Mouse (Mus musculus) embryonic facial prominence, embryonic 13.5 days (tissue): ENCODE measurements around the gene Slc25a45. TPM values are rescaled to one million over a fixed set of nuclear protein-coding genes. Genes with fewer than 3 reads are reported as not detected.

ENCODE experiments used
- ATAC-seq: fragments of 200-750 bp; cut with Nextera tagmentation; 2 replicates; pipeline ENCODE4 v1.8.0; 2017; ENCODE audit warnings: low read depth; ENCODE audit not compliant: insufficient number of reproducible peaks, insufficient read depth, low FRiP score, low TSS enrichment
- H3K27ac ChIP-seq: fragments of 300-500 bp; sonication (generic); 2 replicates; pipeline ENCODE4 v1.5.1; 2015; ENCODE audit warnings: moderate library complexity, mild to moderate bottlenecking, inconsistent platforms
- H3K27me3 ChIP-seq: fragments of 300-500 bp; sonication (generic); 2 replicates; pipeline ENCODE4 v1.6.1; 2015; ENCODE audit warnings: mild to moderate bottlenecking, inconsistent platforms
- H3K36me3 ChIP-seq: fragments of 300-500 bp; sonication (generic); 2 replicates; pipeline ENCODE4 v1.6.1; 2015; ENCODE audit warnings: mild to moderate bottlenecking, inconsistent platforms
- H3K4me1 ChIP-seq: fragments of 300-500 bp; sonication (generic); 2 replicates; pipeline ENCODE4 v1.6.1; 2015; ENCODE audit warnings: inconsistent platforms
- H3K4me2 ChIP-seq: fragments of 300-500 bp; sonication (generic); 2 replicates; pipeline ENCODE4 v1.6.1; 2015; ENCODE audit warnings: moderate library complexity, mild to moderate bottlenecking, inconsistent platforms
- H3K4me3 ChIP-seq: fragments of 300-500 bp; sonication (generic); 2 replicates; pipeline ENCODE4 v1.5.1; 2015; ENCODE audit warnings: mild to moderate bottlenecking, inconsistent platforms
- H3K9ac ChIP-seq: fragments of 300-500 bp; sonication (generic); 2 replicates; pipeline ENCODE4 v1.6.1; 2015; ENCODE audit warnings: mild to moderate bottlenecking, inconsistent platforms
- H3K9me3 ChIP-seq: fragments of 300-500 bp; sonication (generic); 2 replicates; pipeline ENCODE4 v1.6.1; 2016; ENCODE audit warnings: inconsistent platforms
- WGBS: fragments of 180-500 bp; shearing (Covaris S2); methylation state at CpG from one replicate; pipeline ENCODE4 v1.1.7; 2015; ENCODE audit warnings: mixed read lengths; 5-methylcytosine and 5-hydroxymethylcytosine counted together
- polyA plus RNA-seq: library from polyadenylated mRNA; unstranded; fragments of >200 nt; fragmentation: Nextera tagmentation; extraction: Ambion mirVana; gene quantifications from 2 replicates; pipeline ENCODE4 v1.2.1, GENCODE M21; 2015

Slc25a45 gene
- polyA plus RNA-seq, 1 experiment from 2014 or later: 4.5 TPM

DNA sequence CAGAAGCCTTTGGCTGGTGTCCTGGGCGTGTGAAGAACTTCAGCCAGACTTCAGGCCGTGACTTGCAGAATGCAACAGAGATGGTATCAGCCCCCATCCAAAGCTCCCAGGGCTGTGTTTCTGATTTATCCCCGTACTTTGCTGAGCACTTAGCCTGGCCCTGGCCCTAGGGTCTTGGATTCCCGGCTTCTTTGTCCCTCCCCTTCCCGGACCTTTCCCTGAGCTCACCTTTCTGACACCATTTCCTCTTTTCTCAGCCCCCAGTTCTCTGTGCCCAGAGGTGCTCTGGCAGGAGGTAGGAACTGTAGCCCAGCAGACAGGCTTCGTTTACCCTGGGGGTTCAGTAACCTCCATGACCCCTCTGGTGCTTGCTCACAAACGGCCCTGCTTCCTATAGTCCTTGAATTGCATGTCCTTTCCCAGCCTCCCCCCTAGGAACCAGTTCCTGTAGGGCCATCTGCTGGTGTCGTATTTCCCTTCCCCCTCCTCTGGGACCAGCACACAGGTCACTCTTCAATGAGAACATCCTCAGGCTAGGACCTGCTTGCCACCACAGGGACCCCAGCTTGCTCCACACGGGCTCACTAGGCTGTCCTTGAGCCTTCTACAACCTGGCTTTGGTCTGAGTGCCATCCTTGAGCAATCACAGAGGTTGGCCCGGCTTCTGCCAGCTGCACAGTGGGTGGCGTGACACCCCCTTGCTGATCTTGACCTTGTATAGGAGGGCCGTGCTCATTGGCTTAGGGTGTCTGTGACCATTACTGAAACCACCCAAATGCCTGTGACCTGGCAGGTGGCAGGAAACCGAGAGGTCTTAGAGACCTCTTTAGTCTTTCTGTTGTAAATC is 28.6 kb upstream of the Slc25a45 start:
- H3K4me1 ChIP-seq: peaks cover 63% of the 10 kb centered on the region
- peak overlapping the region; percentile 98 for H3K27ac ChIP-seq
- peak overlapping the region; percentile 73 for H3K9ac ChIP-seq
- H3K4me2 ChIP-seq: peak overlapping the region; percentile 63
- no peaks in the 10 kb centered on the region for H3K9me3 ChIP-seq
- 0 out of 2 replicates have a peak overlapping the region, but pooled peaks have one; percentile 7 for H3K4me3 ChIP-seq
- H3K36me3 ChIP-seq: peaks cover 29% of the 10 kb centered on the region
- H3K27me3 ChIP-seq: no peaks in the 10 kb centered on the region
- WGBS: 30% methylated on average over 13 of the region's 13 CpGs
- no peak for ATAC-seq

DNA sequence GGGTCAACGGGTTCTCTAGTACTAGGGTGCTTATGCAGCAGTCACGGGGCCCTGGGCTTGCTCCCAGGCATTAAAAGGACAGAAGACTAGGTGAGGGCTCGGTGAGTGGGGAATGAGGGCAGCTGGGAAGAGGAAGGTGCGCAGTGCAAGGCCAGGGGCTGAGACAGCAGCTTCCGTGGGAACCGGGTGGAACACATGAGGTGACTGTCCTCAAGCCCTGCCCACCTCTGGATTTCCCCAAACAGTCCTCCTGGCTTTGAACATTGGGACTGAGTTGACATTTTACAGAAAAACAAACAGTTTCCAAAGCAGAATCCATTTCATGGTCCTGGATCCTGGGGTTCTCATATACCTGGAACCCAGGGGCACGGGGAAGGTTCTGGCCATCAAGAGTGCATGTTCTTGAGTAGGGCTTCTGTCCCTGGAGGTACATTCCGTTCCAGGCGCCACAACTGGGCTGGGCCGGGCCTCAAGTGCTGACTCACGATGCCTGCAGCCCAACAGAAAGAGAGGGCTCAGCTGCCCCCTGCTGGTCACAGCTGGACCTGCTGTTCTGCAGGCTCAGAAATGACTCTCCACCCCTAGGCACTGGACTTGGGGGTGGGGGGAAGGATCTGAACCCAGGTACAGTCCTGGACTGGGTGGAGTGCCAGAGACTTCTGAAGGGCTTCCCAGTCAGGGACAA is 27.6 kb upstream of the Slc25a45 start:
- Histone ChIP-seq H3K36me3 (peaks cover 36% of the 10 kb centered on the region), H3K4me1 (peaks cover 54% of the 10 kb centered on the region), H3K27ac (peak overlapping the region; percentile 98), H3K9ac (peak overlapping the region; percentile 36), H3K4me3 (peak overlapping the region; percentile 14; the same call in 1 of the 2 replicates), H3K27me3 (no peaks in the 10 kb centered on the region), H3K4me2 (peak overlapping the region; percentile 20), H3K9me3 (no peaks in the 10 kb centered on the region)
- 0 out of 2 replicates have a peak, but pooled peaks have one; percentile 12 for ATAC-seq
- WGBS: 29% methylated on average over 11 of the region's 11 CpGs

DNA sequence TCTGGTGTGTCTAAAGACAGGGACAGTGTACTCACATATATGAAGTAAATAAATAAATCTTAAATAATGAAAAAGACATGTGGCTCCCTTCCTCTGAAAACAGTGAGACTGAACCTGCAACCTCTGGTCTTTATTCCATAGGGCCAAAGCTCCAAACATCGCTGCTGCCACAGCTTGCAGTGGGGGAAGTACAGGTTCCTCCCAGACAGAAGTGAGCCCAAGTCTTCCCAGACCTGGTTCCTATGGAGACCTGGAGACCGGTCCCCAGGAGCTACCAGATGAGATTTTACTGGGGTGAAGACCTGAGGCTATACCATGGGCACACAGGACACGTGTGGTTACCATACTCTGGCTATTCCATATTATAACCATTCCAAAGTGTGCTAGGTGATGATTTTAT is 26.7 kb upstream of the Slc25a45 start:
- Histone ChIP-seq H3K4me2 (no peak overlapping the region), H3K27ac (no peak overlapping the region), H3K4me1 (peaks cover 49% of the 10 kb centered on the region), H3K4me3 (no peak overlapping the region), H3K9me3 (no peaks in the 10 kb centered on the region), H3K36me3 (peaks cover 45% of the 10 kb centered on the region), H3K9ac (no peak overlapping the region), H3K27me3 (no peaks in the 10 kb centered on the region)
- ATAC-seq: no peak
- 78% methylated on average over 3 of the region's 3 CpGs for WGBS

DNA sequence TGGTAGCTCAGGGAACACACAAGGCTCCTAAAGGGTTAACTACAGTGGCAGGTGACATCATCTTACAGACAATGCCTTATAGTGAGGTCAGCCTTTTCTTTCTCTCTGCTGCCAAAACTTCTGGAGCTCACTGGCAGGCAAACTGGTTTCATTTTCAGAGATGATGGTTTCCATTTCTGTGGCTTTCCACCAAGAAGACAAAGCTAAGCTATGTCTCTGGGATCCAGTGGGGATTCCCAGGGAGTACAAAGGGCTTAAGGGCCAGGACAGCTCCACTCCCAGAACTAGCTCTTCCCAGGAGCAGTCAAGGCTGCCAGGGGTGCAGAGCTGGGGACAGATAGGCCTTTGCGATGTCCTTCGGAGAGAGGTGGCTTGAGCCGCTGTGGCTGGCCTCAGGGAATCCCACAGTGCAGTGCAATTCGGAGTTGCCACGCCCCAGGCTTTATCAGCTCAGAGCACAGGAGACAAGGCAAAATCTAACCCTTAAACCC is 26.1 kb upstream of the Slc25a45 start:
- Histone ChIP-seq H3K27me3 (no peaks in the 10 kb centered on the region), H3K27ac (peak overlapping the region; percentile 62), H3K9ac (0 out of 2 replicates have a peak overlapping the region, but pooled peaks have one; percentile 51), H3K4me1 (peaks cover 44% of the 10 kb centered on the region), H3K4me3 (no peak overlapping the region), H3K4me2 (no peak overlapping the region), H3K36me3 (peaks cover 52% of the 10 kb centered on the region), H3K9me3 (no peaks in the 10 kb centered on the region)
- WGBS: 58% methylated on average over 5 of the region's 5 CpGs
- no peak for ATAC-seq

DNA sequence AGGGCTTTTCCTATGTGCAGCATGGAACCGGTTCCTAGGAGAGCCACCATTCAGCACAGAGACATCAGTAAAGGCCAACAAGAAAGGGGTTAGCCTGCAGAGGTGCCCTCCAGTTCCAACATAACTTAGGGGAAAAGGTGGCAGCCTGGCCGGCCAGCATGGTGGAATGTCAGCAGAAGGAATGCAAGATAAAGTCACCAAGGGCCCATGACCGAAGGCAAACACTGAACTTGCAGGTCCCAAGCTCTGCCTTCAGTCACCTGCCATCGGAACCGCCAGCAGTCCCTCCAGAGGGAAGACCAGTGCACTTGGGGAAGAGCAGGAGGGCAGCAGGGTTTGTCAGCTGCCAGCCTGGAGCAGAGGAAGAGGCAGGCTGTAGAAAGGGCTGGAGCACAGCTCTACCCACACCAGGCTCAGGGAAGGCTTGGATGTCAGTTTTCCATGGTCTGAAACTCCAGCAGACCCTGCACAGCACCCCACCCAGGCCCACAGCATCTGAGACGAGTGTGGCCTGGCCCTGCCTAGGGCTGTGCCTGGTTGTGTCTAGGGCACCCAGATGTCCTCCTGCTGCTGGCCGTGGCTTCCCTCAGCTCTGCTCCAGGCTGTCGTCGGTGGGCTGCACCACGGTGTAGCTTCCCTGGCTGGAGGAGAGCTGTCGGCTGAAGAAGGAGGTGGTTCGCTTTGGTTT is 25.4 kb upstream of the Slc25a45 start:
- Histone ChIP-seq H3K36me3 (peaks cover 58% of the 10 kb centered on the region), H3K27ac (peak overlapping the region; percentile 62)

DNA sequence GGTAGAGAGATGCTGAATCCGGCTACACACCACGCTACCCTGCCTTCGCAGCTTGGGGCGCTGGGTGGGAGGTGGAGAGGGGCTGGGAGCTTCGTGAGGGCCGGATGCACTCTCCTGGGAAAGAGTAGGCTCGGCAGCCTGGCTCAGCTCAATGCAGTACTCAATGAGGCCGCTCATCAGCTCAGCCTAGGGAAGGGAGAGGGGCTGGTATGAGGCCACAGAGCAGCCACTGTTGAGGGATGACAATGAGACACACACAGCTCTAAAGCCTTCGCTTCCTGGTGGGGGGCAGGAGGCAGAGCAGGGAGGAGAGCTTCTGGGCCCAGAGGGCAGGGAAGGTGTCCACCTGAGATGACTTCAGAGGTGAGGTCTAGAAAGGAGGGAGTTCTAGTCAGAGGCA is 21.0 kb upstream of the Slc25a45 start:
- ATAC-seq: no peak
- no peak overlapping the region for H3K4me3 ChIP-seq
- WGBS: 58% methylated on average over 9 of the region's 9 CpGs
- H3K27ac ChIP-seq: no peak overlapping the region
- no peak overlapping the region for H3K4me2 ChIP-seq
- H3K9me3 ChIP-seq: no peaks in the 10 kb centered on the region
- peaks cover 3% of the 10 kb centered on the region; the same call in 1 of the 2 replicates for H3K4me1 ChIP-seq
- H3K27me3 ChIP-seq: no peaks in the 10 kb centered on the region
- H3K36me3 ChIP-seq: peaks cover 94% of the 10 kb centered on the region
- peak overlapping the region; percentile 11; the same call in 1 of the 2 replicates for H3K9ac ChIP-seq

More for the DNA sequence above, 25.4 kb upstream of the Slc25a45 start:
- WGBS: 86% methylated on average over 12 of the region's 12 CpGs
- ATAC-seq: no peak
- 0 out of 2 replicates have a peak overlapping the region, but pooled peaks have one; percentile 1 for H3K9ac ChIP-seq
- peaks cover 38% of the 10 kb centered on the region for H3K4me1 ChIP-seq
- H3K4me2 ChIP-seq: no peak overlapping the region
- no peaks in the 10 kb centered on the region for H3K9me3 ChIP-seq
- no peaks in the 10 kb centered on the region for H3K27me3 ChIP-seq
- H3K4me3 ChIP-seq: no peak overlapping the region

DNA sequence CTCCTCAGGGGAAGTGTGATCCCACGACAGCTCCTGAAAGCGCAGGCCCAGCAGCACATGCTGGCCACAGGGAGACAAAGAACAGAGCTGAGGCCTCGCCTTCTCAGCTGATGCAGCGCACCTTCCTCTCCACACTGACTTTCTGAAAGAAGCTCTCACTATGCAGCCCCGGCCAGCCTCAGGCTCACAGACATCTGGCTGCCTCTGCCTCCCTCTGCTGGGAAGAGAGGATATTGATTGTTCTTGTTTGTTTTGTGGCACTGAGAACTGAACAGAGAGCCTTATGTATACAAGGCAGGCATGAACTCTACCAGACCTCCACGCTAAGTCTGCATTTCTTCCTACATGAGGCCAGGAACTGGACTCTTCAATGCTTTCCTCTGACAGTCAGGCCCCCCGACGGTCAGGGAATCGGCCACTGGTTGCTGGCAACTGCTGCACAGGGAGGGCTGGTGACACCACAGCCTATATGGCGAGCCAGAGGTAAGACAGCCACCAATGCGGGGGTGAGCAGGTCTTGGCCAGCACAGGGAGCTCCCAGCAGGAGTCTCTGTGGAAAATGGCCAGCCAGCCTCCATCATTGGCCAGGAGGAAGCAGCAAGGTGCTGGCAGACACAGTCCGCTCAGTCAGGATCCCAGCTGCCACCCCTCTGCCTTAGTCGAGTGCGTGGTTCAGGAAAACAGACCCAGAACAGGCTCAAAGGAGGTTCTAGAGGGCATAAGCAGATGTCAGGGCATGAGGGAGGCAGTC is 15.1 kb upstream of the Slc25a45 start:
- WGBS: over 99% methylated on average over 14 of the region's 14 CpGs

DNA sequence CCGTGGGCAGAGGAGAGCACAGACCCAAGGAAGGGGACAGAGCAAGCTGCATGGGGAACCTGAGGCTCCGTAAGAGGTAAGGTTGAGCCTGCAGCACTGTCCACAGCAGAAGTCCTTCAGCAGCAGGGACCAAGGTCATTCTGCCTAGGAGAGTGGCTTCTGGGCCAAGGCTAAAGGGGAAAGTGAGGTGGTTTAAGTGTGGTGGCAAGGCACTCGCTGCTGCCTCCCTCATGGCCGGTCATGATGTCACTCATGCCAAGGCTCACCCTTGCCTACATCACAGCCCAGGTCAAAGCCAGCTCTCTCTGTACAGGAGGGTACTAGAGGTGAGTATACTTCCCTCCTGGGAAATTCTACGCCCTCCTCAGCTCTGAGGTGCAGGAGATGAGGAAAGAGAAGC is 13.8 kb upstream of the Slc25a45 start:
- no peak overlapping the region for H3K4me3 ChIP-seq
- no peak overlapping the region for H3K4me2 ChIP-seq
- WGBS: 94% methylated on average over 5 of the region's 5 CpGs
- H3K27me3 ChIP-seq: no peaks in the 10 kb centered on the region
- no peak overlapping the region for H3K27ac ChIP-seq
- no peaks in the 10 kb centered on the region for H3K4me1 ChIP-seq
- peaks cover 99% of the 10 kb centered on the region for H3K36me3 ChIP-seq
- H3K9ac ChIP-seq: no peak overlapping the region
- no peaks in the 10 kb centered on the region for H3K9me3 ChIP-seq
- ATAC-seq: no peak

More for the DNA sequence above, 15.1 kb upstream of the Slc25a45 start:
- Histone ChIP-seq H3K4me1 (no peaks in the 10 kb centered on the region), H3K27ac (no peak overlapping the region), H3K36me3 (peaks cover 99% of the 10 kb centered on the region), H3K4me2 (no peak overlapping the region), H3K27me3 (no peaks in the 10 kb centered on the region), H3K4me3 (no peak overlapping the region), H3K9ac (no peak overlapping the region), H3K9me3 (no peaks in the 10 kb centered on the region)
- no peak for ATAC-seq

DNA sequence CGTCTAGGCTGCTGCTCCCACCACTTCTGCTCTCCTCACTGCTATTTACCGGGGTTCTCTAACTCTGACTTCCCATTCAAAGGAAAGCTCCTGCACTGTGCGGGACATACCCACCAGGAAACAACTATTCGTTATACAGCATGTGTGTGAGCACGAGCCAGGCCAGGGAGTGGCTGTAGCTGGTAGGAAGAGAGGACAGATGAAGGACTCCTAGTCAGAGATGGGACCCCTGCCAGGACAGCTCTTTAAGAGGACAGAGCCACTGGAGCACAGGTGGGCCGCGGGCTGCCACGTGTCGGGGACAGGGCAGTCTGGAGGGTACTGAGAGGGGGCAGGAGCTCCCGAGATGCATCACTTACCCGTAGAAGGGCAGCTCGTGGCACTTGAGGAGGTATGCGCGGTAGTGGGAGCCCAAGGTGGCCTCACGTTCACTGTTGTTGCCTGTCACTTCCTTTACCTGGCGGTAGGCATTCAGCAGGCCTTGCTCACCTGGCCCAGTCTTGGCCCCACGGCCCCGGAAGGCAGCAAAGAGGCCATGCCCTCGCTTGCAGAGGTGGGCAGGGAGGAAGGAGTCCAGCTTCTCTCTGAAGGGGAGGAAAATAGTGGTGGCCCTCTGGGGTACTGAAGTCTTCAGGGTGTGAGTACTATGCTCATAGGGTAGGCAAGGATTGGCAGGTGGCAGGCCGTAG is 12.8 kb upstream of the Slc25a45 start:
- Histone ChIP-seq H3K4me3 (no peak overlapping the region), H3K36me3 (peaks cover 99% of the 10 kb centered on the region)
- ATAC-seq: no peak

DNA sequence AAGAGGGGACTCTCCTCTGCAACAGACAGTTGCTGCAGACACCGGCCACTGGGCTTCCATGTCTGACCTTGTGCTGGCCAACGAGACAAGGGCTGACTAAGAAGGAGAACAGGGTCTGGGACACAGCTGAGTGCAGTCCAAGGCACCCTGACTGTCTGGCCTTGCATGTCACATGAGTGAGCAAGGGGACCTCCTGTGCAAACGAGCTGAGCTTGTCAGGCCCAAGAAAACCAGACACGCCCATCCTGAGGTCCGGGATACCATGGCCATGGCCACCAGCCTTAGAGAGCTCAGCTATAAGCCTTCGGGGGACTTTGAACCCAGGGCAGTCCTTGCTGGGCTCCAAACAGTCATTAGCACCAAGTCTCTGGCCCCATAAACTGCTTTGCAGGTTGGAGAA is 9.5 kb upstream of the Slc25a45 start:
- 87% methylated on average over 6 of the region's 6 CpGs for WGBS
- Histone ChIP-seq H3K9me3 (no peaks in the 10 kb centered on the region), H3K27ac (no peak overlapping the region), H3K4me3 (no peak overlapping the region), H3K4me2 (no peak overlapping the region), H3K9ac (0 out of 2 replicates have a peak overlapping the region, but pooled peaks have one; percentile 46), H3K36me3 (peaks cover 85% of the 10 kb centered on the region), H3K27me3 (no peaks in the 10 kb centered on the region), H3K4me1 (peaks cover 23% of the 10 kb centered on the region)
- no peak for ATAC-seq

More for the DNA sequence above, 12.8 kb upstream of the Slc25a45 start:
- no peaks in the 10 kb centered on the region for H3K9me3 ChIP-seq
- no peaks in the 10 kb centered on the region for H3K27me3 ChIP-seq
- no peak overlapping the region for H3K27ac ChIP-seq
- no peaks in the 10 kb centered on the region for H3K4me1 ChIP-seq
- no peak overlapping the region for H3K4me2 ChIP-seq
- 0 out of 2 replicates have a peak overlapping the region, but pooled peaks have one; percentile 16 for H3K9ac ChIP-seq
- 92% methylated on average over 20 of the region's 20 CpGs for WGBS
